Mouse (Mus musculus) limb, embryonic 13.5 days (tissue): Measurements from ENCODE around the gene Skint3. TPM values are rescaled to one million over a fixed set of nuclear protein-coding genes. Genes with fewer than 3 reads are reported as not detected.
"Not testable (repeated sequence)": the region's sequence is repeated elsewhere in the genome, so short reads cannot be mapped to it uniquely, and the experiment has no call there.

Experiments used
- ATAC-seq: fragments of 200-750 bp; cut with Nextera tagmentation; 2 replicates; pipeline ENCODE4 v1.8.0; 2017; ENCODE audit warnings: low read depth, moderate number of reproducible peaks, moderate TSS enrichment; ENCODE audit not compliant: low FRiP score
- H3K27ac ChIP-seq: fragments of 300-500 bp; sonication (generic); 2 replicates; pipeline ENCODE4 v1.5.1; 2015; ENCODE audit warnings: inconsistent platforms, mild to moderate bottlenecking, moderate library complexity
- H3K27me3 ChIP-seq: fragments of 300-500 bp; sonication (generic); 2 replicates; pipeline ENCODE4 v1.6.1; 2015; ENCODE audit warnings: mild to moderate bottlenecking, inconsistent platforms
- H3K36me3 ChIP-seq: fragments of 300-500 bp; sonication (generic); 2 replicates; pipeline ENCODE4 v1.6.1; 2015; ENCODE audit warnings: inconsistent platforms, mild to moderate bottlenecking, moderate library complexity
- H3K4me1 ChIP-seq: fragments of 300-500 bp; sonication (generic); 2 replicates; pipeline ENCODE4 v1.6.1; 2015; ENCODE audit warnings: inconsistent platforms
- H3K4me2 ChIP-seq: fragments of 300-500 bp; sonication (generic); replicated peaks from 2 replicates; pipeline ENCODE4 v1.6.1; 2015; ENCODE audit warnings: inconsistent platforms, mild to moderate bottlenecking, moderate library complexity
- H3K4me3 ChIP-seq: fragments of 300-500 bp; sonication (generic); 2 replicates; pipeline ENCODE4 v1.5.1; 2015; ENCODE audit warnings: moderate library complexity, mild to moderate bottlenecking, inconsistent platforms
- H3K9ac ChIP-seq: fragments of 300-500 bp; sonication (generic); 2 replicates; pipeline ENCODE4 v1.6.1; 2015; ENCODE audit warnings: mild to moderate bottlenecking, inconsistent platforms
- H3K9me3 ChIP-seq: fragments of 300-500 bp; sonication (generic); 2 replicates; pipeline ENCODE4 v1.6.1; 2016; ENCODE audit warnings: inconsistent platforms
- WGBS: fragments of 180-500 bp; shearing (Covaris S2); methylation state at CpG from one replicate; pipeline ENCODE4 v1.1.7; 2015; 5-methylcytosine and 5-hydroxymethylcytosine counted together
- polyA plus RNA-seq: library from polyadenylated mRNA; unstranded; fragments of >200 nt; fragmentation: Nextera tagmentation; extraction: Ambion mirVana; gene quantifications from 2 replicates; pipeline ENCODE4 v1.2.1, GENCODE M21; 2015

The Skint3 gene
- 0.04 TPM in 1 of 2 replicates, not detected in the other for polyA plus RNA-seq

- Histone ChIP-seq H3K9me3 (no peaks in the 10 kb centered on the region), H3K36me3 (no peaks in the 10 kb centered on the region), H3K4me3 (no peak within 1 kb of the TSS), H3K27me3 (no peaks in the 10 kb centered on the region), H3K27ac (no peak within 1 kb of the TSS), H3K4me2 (no peak within 1 kb of the TSS), H3K4me1 (no peaks in the 10 kb centered on the region), H3K9ac (no peak within 1 kb of the TSS)
- WGBS: 86% methylated on average over 1 of the region's 1 CpGs
- ATAC-seq: no peak
Measured at GRCm38 (mm10) chr4:112231945-112232344, at the start of gene Skint3. Gene Skint3, plus strand, starts transcription at chr4:112232245.

DNA sequence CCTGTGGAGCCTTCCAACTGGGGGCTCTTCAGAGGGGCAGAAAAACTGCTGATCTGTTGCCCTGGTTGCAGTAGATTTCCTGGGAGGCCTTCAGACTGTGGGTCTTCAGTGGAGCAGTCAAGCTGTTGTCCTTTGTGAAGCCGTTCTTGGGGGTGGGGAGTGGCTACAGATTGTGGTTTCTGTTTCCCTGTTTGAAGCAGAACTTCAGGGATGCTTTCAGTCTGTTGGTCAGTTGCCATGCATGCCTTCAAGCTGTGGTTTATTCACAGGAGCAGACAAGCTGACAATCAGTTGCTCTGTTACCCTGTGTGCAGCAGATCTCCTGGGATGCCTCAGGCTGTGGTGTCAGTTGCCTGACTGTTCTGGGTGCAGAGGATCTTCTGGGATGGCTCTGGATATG is 11.4 kb downstream of the Skint3 start:
- no peak for ATAC-seq
- Histone ChIP-seq H3K4me3 (no peak overlapping the region), H3K27me3 (no peaks in the 10 kb centered on the region), H3K4me2 (no peak overlapping the region), H3K27ac (no peak overlapping the region), H3K9ac (no peak overlapping the region), H3K36me3 (no peaks in the 10 kb centered on the region), H3K9me3 (peaks cover 32% of the 10 kb centered on the region), H3K4me1 (no peaks in the 10 kb centered on the region)
- WGBS: 72% methylated on average over 1 of the region's 1 CpGs

GRCm38 (mm10) chr4:112243951-112244350 is 11.9 kb downstream of the Skint3 start:
- 91% methylated on average over 3 of the region's 3 CpGs for WGBS
- no peak overlapping the region for H3K4me2 ChIP-seq
- H3K27ac ChIP-seq: no peak overlapping the region
- ATAC-seq: no peak
- no peaks in the 10 kb centered on the region for H3K27me3 ChIP-seq
- no peak overlapping the region for H3K9ac ChIP-seq
- no peak overlapping the region for H3K4me3 ChIP-seq
- no peaks in the 10 kb centered on the region for H3K36me3 ChIP-seq
- no peaks in the 10 kb centered on the region for H3K4me1 ChIP-seq
- peaks cover 37% of the 10 kb centered on the region for H3K9me3 ChIP-seq

GRCm38 (mm10) chr4:112256022-112256421 is 24.0 kb downstream of the Skint3 start:
- H3K27me3 ChIP-seq: no peaks in the 10 kb centered on the region
- no peaks in the 10 kb centered on the region for H3K36me3 ChIP-seq
- WGBS: 76% methylated on average over 5 of the region's 5 CpGs
- H3K4me2 ChIP-seq: no peak overlapping the region
- H3K4me3 ChIP-seq: no peak overlapping the region
- ATAC-seq: no peak
- no peak overlapping the region for H3K27ac ChIP-seq
- H3K4me1 ChIP-seq: no peaks in the 10 kb centered on the region
- H3K9me3 ChIP-seq: 0 out of 2 replicates have a peak, but pooled peaks cover 4% of the 10 kb centered on the region
- H3K9ac ChIP-seq: no peak overlapping the region

DNA sequence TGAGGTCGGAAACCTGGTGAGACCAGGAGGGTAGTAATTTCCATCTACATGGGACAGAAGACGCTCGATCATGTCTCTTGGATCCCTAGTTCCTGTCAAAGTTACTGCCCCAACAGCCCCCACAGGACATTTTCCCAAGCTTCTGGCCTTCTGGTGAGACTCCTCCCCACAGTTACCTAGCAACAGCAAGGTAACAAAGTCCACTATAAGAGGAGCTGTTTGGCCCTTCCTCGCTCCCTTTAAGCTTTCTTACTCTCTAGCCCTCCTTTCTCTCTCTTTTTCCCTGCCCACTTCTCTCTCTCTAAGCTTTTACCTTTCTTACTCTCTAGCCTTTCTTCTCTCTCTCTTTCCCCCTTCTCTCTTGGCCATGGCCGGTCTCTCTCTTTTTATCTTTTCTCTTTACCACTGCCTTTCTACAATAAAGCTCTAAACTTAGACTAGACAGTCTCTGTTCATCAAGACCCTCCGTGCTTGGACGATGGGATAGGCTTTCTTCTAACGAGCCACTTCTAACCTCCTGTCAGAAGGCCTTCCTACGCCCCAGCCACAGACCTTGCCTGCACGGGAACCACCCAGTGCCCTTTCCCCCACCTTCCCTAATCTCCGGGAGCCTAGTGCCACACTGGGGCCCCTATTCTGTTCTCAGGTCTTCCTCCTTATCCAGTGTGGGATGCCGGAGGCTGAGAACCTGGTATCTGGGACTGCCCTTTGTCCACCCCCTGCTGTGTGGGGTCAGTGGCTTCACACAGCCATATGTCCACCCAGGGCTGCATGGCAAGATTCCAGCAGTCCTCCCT is 55.3 kb downstream of the Skint3 start:
- Histone ChIP-seq H3K9me3 (peaks cover 10% of the 10 kb centered on the region; the same call in 1 of the 2 replicates), H3K4me3 (no peak overlapping the region), H3K4me1 (no peaks in the 10 kb centered on the region), H3K36me3 (no peaks in the 10 kb centered on the region), H3K27ac (no peak overlapping the region), H3K9ac (no peak overlapping the region), H3K27me3 (no peaks in the 10 kb centered on the region), H3K4me2 (no peak overlapping the region)
- no peak for ATAC-seq
- WGBS: 81% methylated on average over 12 of the region's 12 CpGs

DNA sequence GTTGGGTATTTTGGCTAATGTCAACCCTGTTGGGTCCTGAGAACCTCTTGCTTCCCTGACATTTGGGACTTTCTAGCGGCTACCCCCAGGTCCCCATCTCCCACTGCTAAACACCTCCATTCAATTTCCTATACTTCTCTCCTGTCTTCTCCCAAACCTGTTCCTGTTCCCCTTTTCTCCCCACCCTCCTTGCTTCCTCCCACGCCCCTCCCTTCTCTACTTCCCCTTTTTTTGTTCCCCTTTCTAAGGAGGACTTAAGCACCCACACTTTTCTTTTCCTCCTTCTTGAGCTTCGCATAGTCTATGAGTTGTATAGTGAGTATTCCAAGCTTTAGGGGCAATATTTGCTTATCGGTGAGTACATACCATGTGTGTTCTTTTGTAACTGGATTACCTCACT is 56.4 kb downstream of the Skint3 start:
- ATAC-seq: no peak

GRCm38 (mm10) chr4:112302305-112302704 is 70.3 kb downstream of the Skint3 start:
- Histone ChIP-seq H3K4me3 (no peak overlapping the region), H3K4me1 (no peaks in the 10 kb centered on the region), H3K27ac (no peak overlapping the region), H3K27me3 (no peaks in the 10 kb centered on the region), H3K9me3 (0 out of 2 replicates have a peak, but pooled peaks cover 3% of the 10 kb centered on the region), H3K36me3 (no peaks in the 10 kb centered on the region), H3K9ac (no peak overlapping the region), H3K4me2 (no peak overlapping the region)
- no peak for ATAC-seq
- 86% methylated on average over 1 of the region's 1 CpGs for WGBS

More for the DNA sequence above, 56.4 kb downstream of the Skint3 start:
- Histone ChIP-seq H3K9ac (no peak overlapping the region), H3K9me3 (peaks cover 10% of the 10 kb centered on the region; the same call in 1 of the 2 replicates), H3K4me3 (no peak overlapping the region), H3K36me3 (no peaks in the 10 kb centered on the region), H3K27me3 (no peaks in the 10 kb centered on the region), H3K4me2 (no peak overlapping the region), H3K27ac (no peak overlapping the region), H3K4me1 (no peaks in the 10 kb centered on the region)
- 85% methylated on average over 4 of the region's 4 CpGs for WGBS

DNA sequence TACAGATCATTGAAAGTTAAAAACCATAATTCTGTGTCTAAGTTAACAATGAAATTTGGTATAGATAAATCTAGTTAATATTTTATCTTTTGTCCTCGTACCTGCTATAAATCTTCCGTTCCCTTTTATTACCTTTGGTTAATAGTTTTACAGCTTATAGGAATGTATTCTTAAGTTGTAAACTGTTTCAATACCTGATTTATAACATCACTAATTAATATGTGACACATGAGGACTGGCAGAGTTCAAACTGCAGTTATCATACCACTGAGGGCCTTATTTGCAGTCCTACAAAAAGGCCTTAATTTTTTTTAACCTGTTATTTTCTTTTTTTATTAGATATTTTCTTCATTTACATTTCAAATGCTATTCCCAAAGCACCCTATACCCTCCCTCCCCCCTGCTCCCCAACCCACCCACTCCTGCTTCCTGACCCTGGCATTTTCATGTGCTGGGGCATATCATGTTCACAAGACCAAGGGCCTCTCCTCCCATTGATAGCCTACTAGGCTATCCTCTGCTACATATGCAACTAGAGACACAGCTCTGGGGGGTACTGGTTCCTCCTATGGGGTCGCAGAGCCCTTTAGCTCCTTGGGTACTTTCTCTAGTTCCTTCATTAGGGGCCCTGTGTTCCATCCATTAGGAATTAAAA is 70.9 kb downstream of the Skint3 start:
- no peaks in the 10 kb centered on the region for H3K4me1 ChIP-seq
- no peak overlapping the region for H3K27ac ChIP-seq
- 0 out of 2 replicates have a peak, but pooled peaks cover 3% of the 10 kb centered on the region for H3K9me3 ChIP-seq
- H3K36me3 ChIP-seq: no peaks in the 10 kb centered on the region
- H3K4me2 ChIP-seq: no peak overlapping the region
- H3K4me3 ChIP-seq: no peak overlapping the region
- no peak overlapping the region for H3K9ac ChIP-seq
- no peak for ATAC-seq
- no peaks in the 10 kb centered on the region for H3K27me3 ChIP-seq
- WGBS: 75% methylated on average over 3 of the region's 3 CpGs

DNA sequence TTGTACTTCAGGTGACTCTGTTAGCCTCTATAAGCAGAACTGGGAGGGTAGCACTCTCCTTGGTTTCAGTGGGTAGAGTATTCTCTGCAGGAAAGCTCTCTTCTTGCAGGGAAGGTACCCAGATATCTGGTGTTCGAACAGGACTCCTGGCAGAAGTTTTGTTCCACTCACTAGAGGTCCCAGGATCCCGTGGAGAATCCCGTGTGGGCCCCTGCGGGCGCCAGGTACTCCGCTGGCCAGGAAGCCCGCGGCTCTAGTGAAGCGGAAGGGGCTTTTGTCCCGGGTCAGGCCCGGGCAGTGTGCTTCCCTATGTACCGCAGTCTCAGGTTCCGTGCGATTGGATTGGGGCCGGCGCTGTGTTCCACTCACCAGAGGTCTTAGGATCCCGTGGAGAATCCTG is 117.1 kb downstream of the Skint3 start:
- ATAC-seq, H3K36me3 ChIP-seq, H3K27me3 ChIP-seq, H3K9me3 ChIP-seq, H3K4me1 ChIP-seq, H3K4me3 ChIP-seq, H3K4me2 ChIP-seq, H3K9ac ChIP-seq, H3K27ac ChIP-seq: not testable (repeated sequence)
- 89% methylated on average over 17 of the region's 17 CpGs for WGBS

Other genes with a start within 250 kb of the Skint3 start
- not detected in 2 replicates for gene Skint1, start 226.0 kb upstream of the Skint3 start, polyA plus RNA-seq
- gene Skint4, start 160.2 kb upstream of the Skint3 start, polyA plus RNA-seq: not detected in 2 replicates
- gene Skint9, start 201.7 kb downstream of the Skint3 start, polyA plus RNA-seq: not detected in 2 replicates